ENCODE assay signal across 7 mouse cellular contexts in genomic region chr17:10317186-10317585, GRCm38 (mm10). TPM values are rescaled to one million over a fixed set of nuclear protein-coding genes. Genes with fewer than 3 reads are reported as not detected.
DNase-seq lines count a peak whose midpoint lies in the region; ATAC-seq lines count a peak whose summit lies in the region.

No protein-coding gene starts in this region.

- H3K4me3 ChIP-seq in forebrain, embryonic 14.5 days (ENCODE audit: low read depth, low read length), result peak overlapping the region; percentile 90
- peak overlapping the region; percentile 78 for H3K4me3 ChIP-seq in intestine, embryonic 16.5 days (ENCODE audit: low read length)
- H3K4me3 ChIP-seq in lung, embryonic 15.5 days, result peak overlapping the region; percentile 88
- H3K4me3 ChIP-seq in stomach, embryonic 14.5 days (ENCODE audit: low read depth, low read length), result peak overlapping the region; percentile 79

- 2% methylated on average over 4 of the region's 4 CpGs for WGBS in forebrain, embryonic 14.5 days
- WGBS in intestine, embryonic 16.5 days, result 10% methylated on average over 4 of the region's 4 CpGs
- 3% methylated on average over 4 of the region's 4 CpGs for WGBS in lung, embryonic 15.5 days
- 6% methylated on average over 4 of the region's 4 CpGs for WGBS in stomach, embryonic 14.5 days

- peak; percentile 44 for DNase-seq in urinary bladder, postnatal 25 days (ENCODE audit: low spot score)
- no peak for DNase-seq in urinary bladder, adult 2 months (ENCODE audit: low spot score)
- DNase-seq in c-Kit-negative CD71-positive TER-119-positive erythroid progenitor cells, embryonic 14.5 days (ENCODE audit: low read depth, low spot score), result peak; percentile 63
- DNase-seq in forebrain, embryonic 14.5 days (ENCODE audit: low spot score), result peak; percentile 86

- peaks cover 27% of the 10 kb centered on the region for H3K4me1 ChIP-seq in forebrain, embryonic 14.5 days (ENCODE audit: control insufficient read depth, insufficient read depth, low read length)
- no peaks in the 10 kb centered on the region for H3K4me1 ChIP-seq in intestine, embryonic 16.5 days (ENCODE audit: control insufficient read depth, insufficient read depth, low read length)
- peaks cover 32% of the 10 kb centered on the region for H3K4me1 ChIP-seq in lung, embryonic 15.5 days
- peaks cover 15% of the 10 kb centered on the region; the same call in 1 of the 2 replicates for H3K4me1 ChIP-seq in stomach, embryonic 14.5 days (ENCODE audit: control insufficient read depth, insufficient read depth, low read length)

- H3K27ac ChIP-seq in forebrain, embryonic 14.5 days (ENCODE audit: low read depth, low read length), result peak overlapping the region; percentile 100
- H3K27ac ChIP-seq in intestine, embryonic 16.5 days (ENCODE audit: low read length), result peak overlapping the region; percentile 96; the same call in 1 of the 2 replicates
- H3K27ac ChIP-seq in lung, embryonic 15.5 days, result peak overlapping the region; percentile 99
- peak overlapping the region; percentile 97; the same call in 1 of the 2 replicates for H3K27ac ChIP-seq in stomach, embryonic 14.5 days (ENCODE audit: low read length)

- H3K9ac ChIP-seq in forebrain, embryonic 14.5 days (ENCODE audit: low read length), result peak overlapping the region; percentile 99
- H3K9ac ChIP-seq in intestine, embryonic 16.5 days (ENCODE audit: low read depth, low read length), result peak overlapping the region; percentile 89; the same call in 1 of the 2 replicates
- H3K9ac ChIP-seq in lung, embryonic 15.5 days, result peak overlapping the region; percentile 97
- peak overlapping the region; percentile 95 for H3K9ac ChIP-seq in stomach, embryonic 14.5 days (replicated peaks; ENCODE audit: low read depth, low read length)

- no peaks in the 10 kb centered on the region for H3K9me3 ChIP-seq in forebrain, embryonic 14.5 days (replicated peaks; ENCODE audit: control insufficient read depth, low read length)
- no peaks in the 10 kb centered on the region for H3K9me3 ChIP-seq in intestine, embryonic 16.5 days (ENCODE audit: control insufficient read depth, low read length)
- no peaks in the 10 kb centered on the region for H3K9me3 ChIP-seq in lung, embryonic 15.5 days
- H3K9me3 ChIP-seq in stomach, embryonic 14.5 days (ENCODE audit: control insufficient read depth, low read depth, low read length), result no peaks in the 10 kb centered on the region

- H3K27me3 ChIP-seq in forebrain, embryonic 14.5 days (replicated peaks; ENCODE audit: control insufficient read depth, insufficient read depth, low read length), result no peaks in the 10 kb centered on the region
- peaks cover 6% of the 10 kb centered on the region; the same call in 1 of the 2 replicates for H3K27me3 ChIP-seq in intestine, embryonic 16.5 days (replicated peaks; ENCODE audit: control insufficient read depth, insufficient read depth, low read length)
- H3K27me3 ChIP-seq in lung, embryonic 15.5 days, result no peaks in the 10 kb centered on the region
- no peaks in the 10 kb centered on the region for H3K27me3 ChIP-seq in stomach, embryonic 14.5 days (ENCODE audit: control insufficient read depth, insufficient read depth, low read length)

- H3K4me2 ChIP-seq in forebrain, embryonic 14.5 days (ENCODE audit: low read length), result peak overlapping the region; percentile 67
- peak overlapping the region; percentile 60 for H3K4me2 ChIP-seq in intestine, embryonic 16.5 days (ENCODE audit: low read depth, low read length)
- H3K4me2 ChIP-seq in lung, embryonic 15.5 days, result peak overlapping the region; percentile 56
- peak overlapping the region; percentile 62 for H3K4me2 ChIP-seq in stomach, embryonic 14.5 days (replicated peaks; ENCODE audit: low read depth, low read length)

- H3K36me3 ChIP-seq in forebrain, embryonic 14.5 days (ENCODE audit: control insufficient read depth, insufficient read depth, low read length), result no peaks in the 10 kb centered on the region
- H3K36me3 ChIP-seq in intestine, embryonic 16.5 days (ENCODE audit: control insufficient read depth, insufficient read depth, low read length), result no peaks in the 10 kb centered on the region
- no peaks in the 10 kb centered on the region for H3K36me3 ChIP-seq in lung, embryonic 15.5 days
- H3K36me3 ChIP-seq in stomach, embryonic 14.5 days (ENCODE audit: control insufficient read depth, insufficient read depth, low read length), result no peaks in the 10 kb centered on the region

- no peak for ATAC-seq in forebrain, embryonic 14.5 days
- ATAC-seq in intestine, embryonic 16.5 days, result no peak
- ATAC-seq in lung, embryonic 15.5 days (ENCODE audit: borderline replicate concordance, extremely low read depth, low FRiP score, low TSS enrichment), result no peak
- no peak for ATAC-seq in stomach, embryonic 14.5 days (ENCODE audit: insufficient number of reproducible peaks, insufficient read depth, low FRiP score, low read depth)

RNA-seq across cellular contexts. Expression of gene Qk, which starts 2.5 kb away (rescaled TPM):
- polyA plus RNA-seq in urinary bladder, adult 2 months (2012; rRNA removed), result 74.0 and 86.9 TPM in 2 replicates
- polyA plus RNA-seq in forebrain, embryonic 14.5 days (2014; fragmentation: Nextera tagmentation; extraction: Ambion mirVana), result 46.6 and 53.3 TPM in 2 replicates
- 8.4 and 9.3 TPM in 2 replicates for polyA plus RNA-seq in intestine, embryonic 16.5 days (2015; fragmentation: Nextera tagmentation; extraction: Ambion mirVana)
- 28.5 and 33.3 TPM in 2 replicates for polyA plus RNA-seq in lung, embryonic 15.5 days (2015; fragmentation: Nextera tagmentation; extraction: Ambion mirVana)
- polyA plus RNA-seq in stomach, embryonic 14.5 days (2014; fragmentation: Nextera tagmentation; extraction: Ambion mirVana), result 37.3 and 38.6 TPM in 2 replicates
